Mouse (Mus musculus) urinary bladder, adult 2 months (tissue): ENCODE data around the gene Npff. TPM values are rescaled to one million over a fixed set of nuclear protein-coding genes. Genes with fewer than 3 reads are reported as not detected.

Experiments used
- DNase-seq: peaks from one replicate; pipeline ENCODE4 v3.0.0; 2022; ENCODE audit warnings: low spot score
- polyA plus RNA-seq: library from polyadenylated mRNA; depleted of rRNA; stranded (reverse); fragments of >200 nt; gene quantifications from 2 replicates; pipeline ENCODE4 v1.2.3, GENCODE M21; 2012; rRNA removed

Gene Npff
- polyA plus RNA-seq, 1 experiment, result 8.2 TPM

DNA sequence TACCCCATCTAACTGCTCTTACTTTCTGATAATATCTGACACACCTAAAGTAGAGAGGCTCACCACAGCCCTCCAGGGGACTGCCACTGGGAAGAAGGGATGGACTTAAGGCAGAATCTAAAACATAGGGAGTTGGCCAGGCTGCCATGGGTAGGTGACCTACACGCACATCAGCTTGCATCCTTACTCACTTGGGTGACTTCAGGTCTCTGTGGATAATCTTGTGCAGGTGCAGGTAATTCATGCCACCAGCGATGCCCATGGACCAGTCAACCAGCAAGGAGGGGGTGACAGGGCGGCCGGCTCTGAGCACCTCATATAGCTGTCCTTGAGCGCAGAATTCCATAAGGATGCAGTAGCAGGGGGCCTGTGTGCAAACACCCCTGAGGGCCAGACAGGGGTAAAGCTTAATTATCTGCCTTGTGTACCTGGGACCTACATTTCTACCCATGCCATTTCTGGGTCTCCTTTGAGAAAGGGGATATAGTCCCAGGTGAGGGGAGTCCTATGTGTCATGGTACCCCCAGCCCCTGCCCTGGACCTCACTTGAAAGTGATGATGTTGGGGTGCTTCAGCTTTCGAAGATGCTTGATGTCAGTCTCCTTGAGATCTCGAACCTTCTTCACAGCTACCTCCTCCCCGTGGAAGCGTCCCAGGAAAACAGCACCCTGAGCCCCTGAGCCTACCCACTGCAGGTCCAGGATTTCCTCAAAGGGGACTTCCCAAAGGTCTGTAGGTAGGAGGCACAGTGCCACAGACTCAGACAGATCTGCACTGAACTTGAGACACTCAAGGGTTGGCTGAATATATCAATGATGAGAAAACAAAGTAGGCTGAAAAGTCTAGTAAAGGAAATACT lies 20.6 kb downstream of the Npff start:
- DNase-seq, result no peak

DNA sequence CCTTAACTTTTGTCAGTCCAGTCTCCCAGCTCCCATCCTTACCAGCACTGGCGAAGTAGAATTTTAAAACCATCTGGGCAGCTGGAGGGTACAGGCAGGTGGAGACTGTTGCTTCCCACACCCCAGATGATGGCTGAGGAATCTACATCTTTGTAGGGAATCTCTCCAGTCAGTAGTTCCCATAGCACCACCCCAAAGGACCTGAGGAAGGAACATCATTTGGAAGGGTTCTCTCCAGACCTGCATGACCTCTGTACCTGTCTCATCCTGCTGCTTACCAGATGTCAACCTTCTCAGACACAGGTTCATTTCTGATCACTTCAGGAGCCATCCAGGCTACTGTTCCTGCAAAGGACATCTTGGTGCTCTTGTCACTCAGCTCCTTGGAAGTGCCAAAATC lies 21.3 kb downstream of the Npff start, which contains the start of gene Gm10337:
Gene Gm10337, plus strand, starts transcription at position 276 of the 400 bp plus-strand sequence.
- DNase-seq, result no peak

- DNase-seq, result no peak
Observed at GRCm38 (mm10) chr15:102502254-102502840, 22.4 kb downstream of the Npff start.

- DNase-seq, result no peak
Observed at GRCm38 (mm10) chr15:102501084-102501814, 23.5 kb downstream of the Npff start.

GRCm38 (mm10) chr15:102500479-102500878 lies 24.3 kb downstream of the Npff start:
- no peak for DNase-seq

- no peak for DNase-seq
Observed at GRCm38 (mm10) chr15:102499851-102500250, 24.9 kb downstream of the Npff start.

DNA sequence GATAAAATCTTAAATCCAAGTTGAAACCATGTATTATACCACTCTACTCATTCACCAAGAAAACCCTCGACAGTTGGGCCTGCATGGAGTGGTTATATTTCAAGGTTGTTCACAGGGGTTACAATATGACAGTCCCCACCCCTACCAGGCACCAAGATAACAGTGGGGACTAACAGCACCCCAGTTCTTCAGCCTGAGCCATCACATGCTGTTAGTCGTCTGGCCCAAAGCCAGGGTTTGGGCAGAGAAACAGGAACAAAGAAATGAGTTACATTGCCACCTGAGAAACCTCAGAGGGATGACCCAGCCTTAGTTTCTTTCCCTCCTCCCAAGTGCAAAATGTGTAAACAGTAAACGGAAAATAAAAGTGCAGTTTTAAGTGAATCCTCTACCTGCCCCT lies 25.4 kb downstream of the Npff start:
- DNase-seq, result no peak

DNA sequence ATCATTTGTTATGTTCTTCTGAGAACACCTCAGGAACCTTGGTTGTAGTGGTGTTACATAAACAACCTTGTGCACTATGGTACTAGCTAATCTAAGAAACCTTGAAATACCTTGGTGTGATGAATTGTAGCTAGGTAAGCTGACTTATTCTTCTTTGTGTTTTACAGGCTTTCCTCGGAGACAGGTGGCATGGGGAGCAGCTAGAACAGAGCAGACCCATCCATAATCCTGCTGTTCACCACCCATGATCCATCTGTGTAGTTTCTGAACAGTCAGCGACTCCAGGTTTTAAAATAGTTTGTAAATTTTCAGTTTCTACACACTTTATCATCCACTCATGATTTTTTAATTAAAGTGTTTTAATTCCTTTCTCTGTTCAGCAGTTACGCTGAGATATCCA lies 26.4 kb downstream of the Npff start:
- DNase-seq, result no peak

DNA sequence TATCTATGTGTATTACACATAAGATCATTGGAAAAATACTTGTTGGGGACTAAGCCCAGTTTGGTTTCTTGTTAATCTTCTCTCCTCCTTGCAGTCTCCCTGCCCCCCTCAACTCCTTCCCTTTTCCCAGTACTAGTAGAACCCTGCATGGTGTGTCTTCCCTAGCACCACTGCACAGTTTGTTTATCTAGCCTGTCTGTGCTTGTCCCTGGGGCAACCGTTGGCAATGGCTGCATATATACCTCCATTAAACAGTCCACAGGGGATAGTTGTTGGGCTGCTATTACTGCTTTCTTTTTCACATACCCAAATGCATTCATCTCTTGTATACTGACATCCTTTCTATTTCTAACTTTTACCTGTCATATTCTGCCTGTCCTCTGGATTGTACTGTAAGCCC lies 37.1 kb downstream of the Npff start:
- no peak for DNase-seq

- DNase-seq, result no peak
Observed at GRCm38 (mm10) chr15:102485853-102486252, 38.9 kb downstream of the Npff start.

- no peak for DNase-seq
Observed at GRCm38 (mm10) chr15:102483136-102483535, 41.6 kb downstream of the Npff start.

- no peak for DNase-seq
Observed at GRCm38 (mm10) chr15:102474520-102474919, 50.2 kb downstream of the Npff start.

Other genes with a start within 250 kb of the Npff start
- 62.6 and 64.4 TPM in 2 replicates for gene Mfsd5, start 245.5 kb downstream of the Npff start, polyA plus RNA-seq
- 1.7 and 1.9 TPM in 2 replicates for gene Espl1, start 228.7 kb downstream of the Npff start, polyA plus RNA-seq
- gene Pfdn5, start 198.8 kb downstream of the Npff start, polyA plus RNA-seq, result 396 and 519 TPM in 2 replicates
- gene Myg1, start 193.2 kb downstream of the Npff start, polyA plus RNA-seq, result 54.1 and 59.1 TPM in 2 replicates
- 19.1 and 21.4 TPM in 2 replicates for gene Aaas, start 174.2 kb downstream of the Npff start, polyA plus RNA-seq
- gene Sp7, start 157.8 kb downstream of the Npff start, polyA plus RNA-seq, result 0.15 and 0.21 TPM in 2 replicates
- 19.1 and 24.2 TPM in 2 replicates for gene Sp1, start 118.8 kb downstream of the Npff start, polyA plus RNA-seq
- gene Amhr2, start 79.6 kb downstream of the Npff start, polyA plus RNA-seq, result 0.53 and 0.62 TPM in 2 replicates
- gene Prr13, start 65.9 kb downstream of the Npff start, polyA plus RNA-seq, result 145 and 166 TPM in 2 replicates
- gene Pcbp2, start 54.4 kb downstream of the Npff start, polyA plus RNA-seq, result 328 and 432 TPM in 2 replicates
- gene Gm10337, start 21.2 kb downstream of the Npff start, polyA plus RNA-seq, result not detected in 2 replicates
- gene Map3k12, start 7.9 kb downstream of the Npff start, polyA plus RNA-seq, result 13.1 and 13.7 TPM in 2 replicates
- 55.0 and 72.5 TPM in 2 replicates for gene Tarbp2, start 6.8 kb downstream of the Npff start, polyA plus RNA-seq
- gene Gm28047, start 100.1 kb upstream of the Npff start, polyA plus RNA-seq, result 0.10 and 0.17 TPM in 2 replicates
- 71.2 and 80.6 TPM in 2 replicates for gene Atf7, start 100.5 kb upstream of the Npff start, polyA plus RNA-seq
- 363 and 422 TPM in 2 replicates for gene Atp5g2, start 147.4 kb upstream of the Npff start, polyA plus RNA-seq
- 52.1 and 79.6 TPM in 2 replicates for gene Calcoco1, start 197.2 kb upstream of the Npff start, polyA plus RNA-seq